Mouse (Mus musculus) CH12.LX (cell line): ENCODE measurements around the gene Eef1g.

ENCODE experiments used
- CHD2 ChIP-seq: IDR thresholded peaks from 2 replicates; pipeline ENCODE4 v1.6.1; 2011; ENCODE audit warnings: low read length, improper control_type of control experiment
- CTCF ChIP-seq, 2 experiments: IDR thresholded peaks in 1 of 2; conservative IDR thresholded peaks in 1 of 2; 2 replicates each; pipeline ENCODE4 v1.5.1; 2011 to 2012; ENCODE audit warnings: low read depth in 2 of 2, low read length in 2 of 2, improper control_type of control experiment in 1 of 2, inconsistent platforms in 1 of 2, mild to moderate bottlenecking in 1 of 2, moderate library complexity in 1 of 2
- EP300 ChIP-seq: IDR thresholded peaks from 2 replicates; pipeline ENCODE4 v1.6.1; 2011; ENCODE audit warnings: low read length, improper control_type of control experiment
- ETS1 ChIP-seq: conservative IDR thresholded peaks from 2 replicates; pipeline ENCODE4 v1.6.1; 2012; ENCODE audit warnings: low read depth, mild to moderate bottlenecking, inconsistent platforms, low read length, improper control_type of control experiment, moderate library complexity
- NELFE ChIP-seq: IDR thresholded peaks from 2 replicates; pipeline ENCODE4 v1.6.1; 2011; ENCODE audit warnings: low read depth, low read length, improper control_type of control experiment
- POLR2A ChIP-seq: IDR thresholded peaks from 2 replicates; pipeline ENCODE4 v1.6.1; 2011; ENCODE audit warnings: low read depth, mild to moderate bottlenecking, improper control_type of control experiment, low read length
- SMC3 ChIP-seq: IDR thresholded peaks from 2 replicates; pipeline ENCODE4 v1.6.1; 2011; ENCODE audit warnings: low read depth, low read length, improper control_type of control experiment
- ZMIZ1 ChIP-seq: IDR thresholded peaks from 2 replicates; pipeline ENCODE4 v1.6.1; 2012; ENCODE audit warnings: low read depth, mild to moderate bottlenecking, inconsistent platforms, low read length, improper control_type of control experiment

DNA sequence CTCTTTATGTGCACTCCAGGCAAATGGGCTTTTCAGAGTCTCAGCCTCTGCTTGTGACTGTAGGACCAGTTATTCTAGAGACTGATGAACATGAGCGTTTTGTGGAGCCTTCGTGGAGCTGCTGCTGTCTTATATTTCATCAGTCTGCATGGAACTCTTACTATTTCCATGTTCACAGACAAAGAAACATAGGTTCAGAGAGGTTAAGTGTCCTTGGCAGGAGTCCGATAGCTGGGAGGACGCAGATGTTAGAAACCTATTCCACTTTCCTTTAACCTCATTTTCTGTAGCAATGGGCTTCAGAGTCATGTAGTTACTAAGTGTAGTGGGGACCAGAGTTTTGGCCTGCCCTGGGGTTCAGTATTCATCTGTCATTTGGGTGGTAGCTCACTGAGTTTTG lies 32.4 kb downstream of the Eef1g start:
- no peak for TF ChIP-seq CHD2
- TF ChIP-seq ZMIZ1, result no peak
- no peak for TF ChIP-seq ETS1
- no peak for TF ChIP-seq EP300
- TF ChIP-seq POLR2A, result no peak
- TF ChIP-seq CTCF (conservative IDR thresholded peaks at IDR 0.05 in 1 of 2, IDR thresholded peaks at IDR 0.05 in 1 of 2; ENCODE audit: low read depth in 2 of 2, low read length in 2 of 2), result no peak
- no peak for TF ChIP-seq NELFE
- TF ChIP-seq SMC3, result no peak
